Mouse (Mus musculus) stomach, embryonic 14.5 days (tissue): Measurements from ENCODE around the gene Reps2. TPM values are rescaled to one million over a fixed set of nuclear protein-coding genes. Genes with fewer than 3 reads are reported as not detected.

ENCODE experiments used
- ATAC-seq: fragments of 200-750 bp; cut with Nextera tagmentation; 2 replicates; pipeline ENCODE4 v1.8.0; 2017; ENCODE audit warnings: low read depth, moderate TSS enrichment; ENCODE audit not compliant: insufficient number of reproducible peaks, insufficient read depth, low FRiP score
- H3K27ac ChIP-seq: fragments of 300-500 bp; sonication (generic); 2 replicates; pipeline ENCODE4 v1.5.1; 2014; ENCODE audit warnings: mild to moderate bottlenecking, low read length, moderate library complexity, mixed read lengths
- H3K27me3 ChIP-seq: fragments of 300-500 bp; sonication (generic); 2 replicates; pipeline ENCODE4 v1.6.1; 2014; ENCODE audit warnings: low read length, control low read depth, mixed read lengths; ENCODE audit not compliant: control insufficient read depth, insufficient read depth
- H3K36me3 ChIP-seq: fragments of 300-500 bp; sonication (generic); 2 replicates; pipeline ENCODE4 v1.6.1; 2014; ENCODE audit warnings: mild to moderate bottlenecking, control low read depth, low read length, moderate library complexity, mixed read lengths; ENCODE audit not compliant: control insufficient read depth, insufficient read depth
- H3K4me1 ChIP-seq: fragments of 300-500 bp; sonication (generic); 2 replicates; pipeline ENCODE4 v1.6.1; 2014; ENCODE audit warnings: low read length, control low read depth, mixed read lengths; ENCODE audit not compliant: control insufficient read depth, insufficient read depth
- H3K4me2 ChIP-seq: fragments of 300-500 bp; sonication (generic); replicated peaks from 2 replicates; pipeline ENCODE4 v1.6.1; 2014; ENCODE audit warnings: low read depth, low read length, control low read depth
- H3K4me3 ChIP-seq: fragments of 300-500 bp; sonication (generic); 2 replicates; pipeline ENCODE4 v1.5.1; 2014; ENCODE audit warnings: low read depth, low read length, control low read depth
- H3K9ac ChIP-seq: fragments of 300-500 bp; sonication (generic); replicated peaks from 2 replicates; pipeline ENCODE4 v1.6.1; 2014; ENCODE audit warnings: low read depth, mild to moderate bottlenecking, control low read depth, low read length, moderate library complexity, mixed read lengths
- H3K9me3 ChIP-seq: fragments of 300-500 bp; sonication (generic); 2 replicates; pipeline ENCODE4 v1.6.1; 2016; ENCODE audit warnings: low read depth, low read length, control low read depth; ENCODE audit not compliant: control insufficient read depth
- WGBS: fragments of 180-500 bp; shearing (Covaris S2); extraction: QIAGEN DNeasy Blood & Tissue Kit; methylation state at CpG from one replicate; pipeline ENCODE4 v1.1.7; 2014; 5-methylcytosine and 5-hydroxymethylcytosine counted together
- polyA plus RNA-seq: library from polyadenylated mRNA; unstranded; fragments of >200 nt; fragmentation: Nextera tagmentation; extraction: Ambion mirVana; gene quantifications from 2 replicates; pipeline ENCODE4 v1.2.1, GENCODE M21; 2014

Gene Reps2
- polyA plus RNA-seq, 1 experiment from 2014 or later, result 3.2 TPM

DNA sequence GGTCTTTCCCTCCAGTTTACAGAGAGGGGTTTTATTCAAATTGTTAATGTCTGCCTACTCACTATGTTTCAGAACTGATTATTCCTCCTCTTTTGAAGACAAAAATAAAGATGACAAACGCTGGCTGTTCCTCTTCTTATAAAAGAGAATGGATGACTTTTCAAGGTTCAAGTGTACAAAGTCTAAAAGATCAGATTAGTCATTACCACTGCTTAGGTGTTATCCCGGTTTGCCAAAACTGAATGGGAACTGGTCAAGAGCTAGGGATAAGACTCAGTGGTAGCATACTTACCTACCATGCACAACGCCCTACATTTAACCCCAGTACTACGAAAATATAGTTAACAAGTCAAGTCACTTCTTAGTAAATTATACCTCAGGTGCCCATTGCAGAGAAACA is 77.9 kb downstream of the Reps2 start:
- no peak for ATAC-seq
- no peaks in the 10 kb centered on the region for H3K36me3 ChIP-seq
- H3K9me3 ChIP-seq, result no peaks in the 10 kb centered on the region
- no peak overlapping the region for H3K4me3 ChIP-seq
- no peak overlapping the region for H3K27ac ChIP-seq
- H3K4me1 ChIP-seq, result no peaks in the 10 kb centered on the region
- WGBS, result 85% methylated on average over 4 of the region's 4 CpGs
- H3K27me3 ChIP-seq, result no peaks in the 10 kb centered on the region
- H3K9ac ChIP-seq, result no peak overlapping the region
- no peak overlapping the region for H3K4me2 ChIP-seq

DNA sequence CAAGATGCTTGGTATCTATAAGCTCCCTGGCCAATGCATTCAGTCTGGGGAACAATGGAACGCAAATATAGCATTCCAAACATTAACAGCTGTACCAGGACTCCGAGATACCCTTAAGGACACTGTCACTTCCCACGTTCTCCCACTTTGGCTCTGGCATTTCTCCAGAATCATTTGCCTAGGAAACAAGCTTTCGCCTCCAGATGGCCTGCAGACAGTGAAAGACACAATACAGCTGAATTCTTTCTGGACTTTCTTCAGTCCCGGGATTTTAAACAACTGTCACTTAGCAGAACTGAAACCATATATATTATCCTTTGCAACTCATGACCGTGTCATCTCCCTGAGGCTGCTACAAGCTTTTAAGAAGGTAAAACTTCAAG is 87.0 kb downstream of the Reps2 start:
- no peak; the same call in 1 of the 2 replicates for ATAC-seq
- no peaks in the 10 kb centered on the region for H3K4me1 ChIP-seq
- H3K36me3 ChIP-seq, result no peaks in the 10 kb centered on the region
- no peak overlapping the region for H3K9ac ChIP-seq
- no peaks in the 10 kb centered on the region for H3K9me3 ChIP-seq
- no peak overlapping the region for H3K4me2 ChIP-seq
- H3K27ac ChIP-seq, result no peak overlapping the region
- 41% methylated on average over 6 of the region's 6 CpGs for WGBS
- no peaks in the 10 kb centered on the region for H3K27me3 ChIP-seq
- no peak overlapping the region for H3K4me3 ChIP-seq

DNA sequence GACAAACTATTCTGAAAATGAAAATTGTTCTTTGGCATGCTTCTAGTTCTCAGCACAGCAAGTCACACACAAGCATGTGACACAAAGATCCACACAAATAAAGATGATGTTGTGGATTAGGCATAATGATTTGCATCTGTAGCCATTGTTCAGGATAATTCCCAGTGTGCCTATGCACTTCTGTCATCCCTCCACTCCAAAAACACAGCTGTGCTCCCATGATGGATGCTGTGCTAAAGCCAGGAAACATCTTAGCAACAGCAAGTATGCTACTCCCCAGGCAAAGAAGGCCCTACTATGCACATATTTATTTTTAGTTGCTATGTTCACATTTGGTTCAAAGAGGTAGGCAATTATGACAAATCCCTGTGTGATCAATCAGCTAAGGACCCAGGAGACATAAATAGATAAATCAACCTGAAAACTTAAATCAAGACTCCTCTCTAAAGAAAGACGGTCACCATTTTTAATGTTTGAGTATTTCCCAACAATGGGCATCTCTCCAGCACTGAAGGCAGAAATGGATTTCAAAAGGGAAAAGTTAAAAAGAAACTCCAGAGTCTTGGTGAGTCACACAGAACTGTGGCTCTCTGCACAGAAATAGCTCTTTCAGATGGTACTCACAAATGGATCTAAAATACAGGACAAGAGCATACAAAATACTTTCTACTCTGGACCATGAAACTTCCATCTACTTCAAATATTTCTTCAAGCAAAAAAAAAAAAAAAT is 87.6 kb downstream of the Reps2 start:
- Histone ChIP-seq H3K27me3 (no peaks in the 10 kb centered on the region), H3K4me3 (no peak overlapping the region), H3K27ac (no peak overlapping the region), H3K4me2 (no peak overlapping the region), H3K9ac (no peak overlapping the region), H3K9me3 (no peaks in the 10 kb centered on the region), H3K4me1 (no peaks in the 10 kb centered on the region), H3K36me3 (no peaks in the 10 kb centered on the region)
- 52% methylated on average over 1 of the region's 1 CpGs for WGBS
- ATAC-seq, result no peak

DNA sequence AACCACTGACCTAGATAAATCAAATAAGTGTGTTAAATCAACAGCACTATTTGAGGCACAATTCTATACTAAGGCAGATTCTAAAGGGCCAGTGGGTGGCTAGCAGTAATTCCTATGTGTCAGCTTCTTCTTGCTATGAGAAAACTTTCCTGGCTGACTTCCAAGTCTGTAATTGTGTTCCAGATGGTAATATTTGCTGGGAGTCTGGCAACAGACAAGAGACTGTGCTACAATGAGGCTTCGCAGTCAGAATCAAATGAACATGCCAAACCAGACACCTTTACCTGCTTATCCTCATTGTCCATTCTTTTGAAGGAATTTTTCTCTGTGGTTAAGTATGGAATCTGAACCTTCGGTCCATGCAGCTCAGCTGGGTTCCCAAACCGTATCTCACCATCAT is 88.9 kb downstream of the Reps2 start:
- ATAC-seq, result no peak
- H3K9ac ChIP-seq, result no peak overlapping the region
- H3K36me3 ChIP-seq, result no peaks in the 10 kb centered on the region
- no peak overlapping the region for H3K4me2 ChIP-seq
- H3K9me3 ChIP-seq, result no peaks in the 10 kb centered on the region
- no peak overlapping the region for H3K27ac ChIP-seq
- WGBS, result 71% methylated on average over 3 of the region's 3 CpGs
- no peaks in the 10 kb centered on the region for H3K4me1 ChIP-seq
- H3K27me3 ChIP-seq, result no peaks in the 10 kb centered on the region
- H3K4me3 ChIP-seq, result no peak overlapping the region

DNA sequence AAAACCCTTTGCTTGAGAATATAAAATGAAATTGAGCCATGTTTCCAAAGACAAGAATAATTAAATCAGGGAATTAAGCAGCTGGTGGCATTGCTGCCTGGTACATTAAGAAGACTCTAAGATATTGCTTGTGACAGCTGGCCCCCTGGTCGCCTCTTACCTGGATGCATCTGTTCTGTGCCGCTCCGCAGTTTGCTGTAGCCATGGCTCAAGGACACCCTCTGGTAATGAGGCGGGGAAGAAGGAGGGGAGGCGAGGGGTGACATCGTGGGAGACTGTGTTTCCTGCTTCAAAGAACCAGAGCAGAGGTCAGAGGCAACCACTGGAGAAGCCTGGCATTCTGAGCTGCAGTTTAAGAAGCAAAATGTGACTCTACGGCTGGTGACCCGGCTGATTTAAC is 91.1 kb downstream of the Reps2 start:
- Histone ChIP-seq H3K4me1 (no peaks in the 10 kb centered on the region), H3K27me3 (no peaks in the 10 kb centered on the region), H3K36me3 (no peaks in the 10 kb centered on the region), H3K4me3 (no peak overlapping the region), H3K9ac (no peak overlapping the region), H3K9me3 (no peaks in the 10 kb centered on the region), H3K4me2 (no peak overlapping the region), H3K27ac (no peak overlapping the region)
- WGBS, result 61% methylated on average over 8 of the region's 8 CpGs
- ATAC-seq, result no peak

DNA sequence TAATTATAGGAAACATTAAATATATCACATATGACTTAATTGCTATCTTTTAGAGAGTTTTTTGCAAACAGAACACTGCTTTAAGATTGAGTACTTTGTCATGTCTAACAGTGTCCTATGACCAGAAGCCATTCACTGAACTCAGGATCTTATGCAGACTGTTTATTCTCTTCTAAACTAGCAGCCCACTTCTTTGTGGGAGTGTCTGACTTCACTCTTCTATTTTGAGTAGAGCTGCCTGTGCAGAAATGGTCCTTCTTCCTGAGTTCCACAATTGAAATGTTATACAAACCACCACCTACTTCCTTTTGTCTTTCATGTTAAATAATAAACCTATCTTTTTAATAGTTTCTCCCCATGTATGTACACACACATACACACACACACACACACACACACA is 98.4 kb downstream of the Reps2 start:
- Histone ChIP-seq H3K4me1 (no peaks in the 10 kb centered on the region), H3K27ac (no peak overlapping the region), H3K27me3 (no peaks in the 10 kb centered on the region), H3K4me2 (no peak overlapping the region), H3K36me3 (no peaks in the 10 kb centered on the region), H3K9ac (no peak overlapping the region), H3K9me3 (no peaks in the 10 kb centered on the region), H3K4me3 (no peak overlapping the region)
- ATAC-seq, result no peak

DNA sequence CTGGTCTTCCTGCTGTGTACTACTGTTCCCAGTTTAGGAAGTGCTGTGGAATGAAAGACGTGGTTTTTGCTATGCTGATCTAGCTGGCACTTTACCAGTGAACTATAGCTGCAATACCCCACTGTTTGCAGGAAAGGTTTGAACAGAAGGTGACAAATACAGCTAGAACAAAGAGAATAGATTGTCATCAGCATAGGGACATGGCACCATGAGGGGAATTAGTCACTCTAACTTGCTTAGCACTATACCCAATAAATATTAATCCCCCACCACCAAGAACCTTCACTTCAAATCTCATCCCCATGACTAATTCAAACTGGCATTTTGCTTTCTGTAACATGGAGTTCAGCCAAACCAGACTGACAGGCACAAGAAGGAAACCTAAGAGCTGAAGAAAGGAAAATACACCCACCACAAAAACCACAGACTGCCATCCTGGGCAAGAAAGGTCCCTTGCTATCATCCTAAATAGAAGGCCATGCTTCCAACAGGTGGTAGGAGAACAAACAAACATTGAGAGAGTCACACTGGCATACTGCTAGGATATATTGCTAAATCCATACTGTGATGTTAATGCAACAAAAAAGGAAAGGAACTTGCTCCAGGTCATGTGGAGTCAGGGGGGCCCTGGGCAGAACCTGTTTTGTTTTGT is 100.7 kb downstream of the Reps2 start:
- Histone ChIP-seq H3K9me3 (no peaks in the 10 kb centered on the region), H3K27ac (no peak overlapping the region), H3K9ac (no peak overlapping the region), H3K36me3 (no peaks in the 10 kb centered on the region), H3K4me2 (no peak overlapping the region), H3K4me3 (no peak overlapping the region), H3K4me1 (no peaks in the 10 kb centered on the region), H3K27me3 (no peaks in the 10 kb centered on the region)
- 72% methylated on average over 1 of the region's 1 CpGs for WGBS
- ATAC-seq, result no peak

DNA sequence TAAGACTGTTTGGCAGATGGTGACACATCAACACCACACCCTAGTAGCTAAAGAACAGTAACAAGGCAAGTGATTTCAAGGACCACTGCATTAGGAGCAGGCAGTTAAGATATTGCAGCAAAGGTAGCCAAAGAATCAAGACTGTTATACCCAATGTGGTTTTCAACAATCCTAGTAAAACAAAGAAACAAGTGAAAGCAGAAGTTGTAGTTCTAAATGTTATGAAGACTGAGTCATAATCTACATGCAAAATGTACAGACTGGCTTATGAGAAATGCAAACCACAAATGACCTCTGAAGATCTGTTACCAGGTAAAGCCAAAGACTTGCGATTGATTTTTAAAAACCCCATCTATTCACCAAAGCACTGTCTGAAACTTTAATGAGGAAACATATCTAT is 101.5 kb downstream of the Reps2 start:
- WGBS, result 98% methylated on average over 1 of the region's 1 CpGs
- no peaks in the 10 kb centered on the region for H3K9me3 ChIP-seq
- no peaks in the 10 kb centered on the region for H3K36me3 ChIP-seq
- H3K27ac ChIP-seq, result no peak overlapping the region
- H3K4me2 ChIP-seq, result no peak overlapping the region
- no peak overlapping the region for H3K9ac ChIP-seq
- no peak overlapping the region for H3K4me3 ChIP-seq
- no peaks in the 10 kb centered on the region for H3K4me1 ChIP-seq
- ATAC-seq, result no peak
- H3K27me3 ChIP-seq, result no peaks in the 10 kb centered on the region

DNA sequence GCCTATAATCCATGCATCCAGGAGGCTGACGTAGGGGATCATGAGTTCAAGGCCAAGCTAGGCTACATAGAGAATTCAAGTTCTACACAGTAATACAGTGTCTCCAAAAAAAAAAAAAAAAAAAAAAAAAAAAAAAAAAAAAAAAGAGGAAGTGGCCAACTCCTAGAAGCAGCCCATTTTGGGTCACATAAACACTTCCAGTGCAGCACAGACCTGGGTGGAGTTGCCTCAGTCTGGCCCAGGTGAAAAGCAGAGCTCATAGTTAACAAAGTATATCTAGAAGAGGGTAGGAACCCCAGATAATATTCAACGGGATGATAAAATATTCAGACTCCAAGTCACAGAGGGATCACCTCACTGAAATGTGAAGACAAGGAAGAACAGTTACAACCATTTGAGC is 112.4 kb downstream of the Reps2 start:
- no peak for ATAC-seq
- no peak overlapping the region for H3K4me3 ChIP-seq
- no peaks in the 10 kb centered on the region for H3K36me3 ChIP-seq
- 79% methylated on average over 2 of the region's 2 CpGs for WGBS
- no peak overlapping the region for H3K27ac ChIP-seq
- H3K9ac ChIP-seq, result no peak overlapping the region
- H3K27me3 ChIP-seq, result no peaks in the 10 kb centered on the region
- no peaks in the 10 kb centered on the region for H3K9me3 ChIP-seq
- no peaks in the 10 kb centered on the region for H3K4me1 ChIP-seq
- H3K4me2 ChIP-seq, result no peak overlapping the region
